8 mouse cellular contexts compared by ENCODE assay signal in genomic region chr7:29505337-29506318, GRCm38 (mm10). TPM values are rescaled to one million over a fixed set of nuclear protein-coding genes. Genes with fewer than 3 reads are reported as not detected.
A peak's percentile ranks its signal among the peaks of the same experiment; 100 is the strongest.
DNase-seq lines count a peak whose midpoint lies in the region; ATAC-seq lines count a peak whose summit lies in the region.

No protein-coding gene starts in this region.

- H3K9me3 ChIP-seq in forebrain, embryonic 16.5 days (ENCODE audit: control insufficient read depth, low read length) = no peaks in the 10 kb centered on the region

- no peak overlapping the region; the same call in 1 of the 2 replicates for H3K9ac ChIP-seq in forebrain, embryonic 16.5 days (replicated peaks; ENCODE audit: low read depth, low read length)

- 23% methylated on average over 18 of the region's 18 CpGs for WGBS in forebrain, embryonic 16.5 days

- H3K27ac ChIP-seq in forebrain, embryonic 16.5 days (ENCODE audit: low read length) = 0 out of 2 replicates have a peak overlapping the region, but pooled peaks have one; percentile 8

- peaks cover 8% of the 10 kb centered on the region for H3K4me1 ChIP-seq in forebrain, embryonic 16.5 days (replicated peaks; ENCODE audit: control insufficient read depth, insufficient read depth, low read length)

- no peak overlapping the region for H3K4me3 ChIP-seq in forebrain, embryonic 16.5 days (replicated peaks; ENCODE audit: low read length)

- H3K36me3 ChIP-seq in forebrain, embryonic 16.5 days (ENCODE audit: control insufficient read depth, insufficient read depth) = no peaks in the 10 kb centered on the region

- 0 out of 2 replicates have a peak overlapping the region, but pooled peaks have one; percentile 6 for H3K4me2 ChIP-seq in forebrain, embryonic 16.5 days (ENCODE audit: low read length)

- no peaks in the 10 kb centered on the region for H3K27me3 ChIP-seq in forebrain, embryonic 16.5 days (replicated peaks; ENCODE audit: control insufficient read depth, insufficient read depth, low read length)

- peak; percentile 49 for ATAC-seq in forebrain, embryonic 16.5 days
- peak; percentile 56 for ATAC-seq in megakaryocyte-erythroid progenitor cell, adult 5-6 weeks (replicated peaks; ENCODE audit: low FRiP score, low TSS enrichment, poor library complexity, severe bottlenecking)

- peak; percentile 21 for DNase-seq in ovary, postnatal 36 days (ENCODE audit: low spot score)
- DNase-seq in ovary, postnatal 10 days (ENCODE audit: low spot score) = no peak
- peak; percentile 66 to 75 for DNase-seq in kidney, postnatal 4 days
- no peak for DNase-seq in testis, postnatal 14 days (ENCODE audit: low spot score)
- DNase-seq in T-cell, adult 2 months (ENCODE audit: low spot score) = no peak
- DNase-seq in testis, postnatal 10 days (ENCODE audit: low spot score) = no peak

RNA-seq across cellular contexts. Expression of gene Sipa1l3, which starts 12.8 kb away (rescaled TPM):
- polyA plus RNA-seq in forebrain, embryonic 16.5 days (2015; fragmentation: Nextera tagmentation; extraction: Ambion mirVana) = 13.9 and 16.1 TPM in 2 replicates
- total RNA-seq in megakaryocyte-erythroid progenitor cell, adult 5-6 weeks (2014; fragmentation: Nextera tagmentation) = 48.5 and 56.1 TPM in 2 replicates
- total RNA-seq in megakaryocyte-erythroid progenitor cell, adult 5-6 weeks (2017) = 6.2 and 7.0 TPM in 2 replicates

Comparison
In these comparisons a context has a peak if more than half of its experiments do, and no peak if none do; other contexts are left out.
1. DNase-seq: peak in ovary, postnatal 36 days (single experiment) and kidney, postnatal 4 days (2 of 2); none in ovary, postnatal 10 days (single experiment), testis, postnatal 14 days (single experiment), T-cell, adult 2 months (single experiment) and testis, postnatal 10 days (single experiment).